Mouse (Mus musculus): ENCODE measurements around the gene U2surp. TPM values are rescaled to one million over a fixed set of nuclear protein-coding genes. Genes with fewer than 3 reads are reported as not detected.
A peak's percentile ranks its signal among the peaks of the same experiment; 100 is the strongest.

U2surp gene
- 124 and 130 TPM in 2 replicates for polyA plus RNA-seq (2016; fragmentation: Nextera tagmentation; extraction: Ambion mirVana)

GRCm38 (mm10) chr9:95511472-95512330 is at the start of gene U2surp:
TSS of gene U2surp (minus strand) at chr9:95511996.
- Histone ChIP-seq H3K27ac (peak within 1 kb of the TSS; percentile 97), H3K9me3 (replicated peaks) (no peaks in the 10 kb centered on the region), H3K4me1 (peaks cover 15% of the 10 kb centered on the region), H3K27me3 (ENCODE audit: low read depth, poor library complexity, severe bottlenecking) (no peaks in the 10 kb centered on the region), H3K36me3 (peaks cover 13% of the 10 kb centered on the region), H3K4me3 (peak within 1 kb of the TSS; percentile 87)
- under 1% methylated on average over 73 of the region's 74 CpGs for WGBS
- peak; percentile 98 for DNase-seq (ENCODE audit: low spot score)

GRCm38 (mm10) chr9:95559936-95560735 is 48.3 kb upstream of the U2surp start:
- DNase-seq (ENCODE audit: low spot score): peak; percentile 65
- 14% methylated on average over 78 of the region's 78 CpGs for WGBS
- H3K4me3 ChIP-seq: peak overlapping the region; percentile 68
- H3K36me3 ChIP-seq: no peaks in the 10 kb centered on the region
- no peaks in the 10 kb centered on the region for H3K9me3 ChIP-seq (replicated peaks)
- peak overlapping the region; percentile 81 for H3K27ac ChIP-seq
- H3K4me1 ChIP-seq: peaks cover 16% of the 10 kb centered on the region
- peaks cover 97% of the 10 kb centered on the region for H3K27me3 ChIP-seq (ENCODE audit: low read depth, poor library complexity, severe bottlenecking)

GRCm38 (mm10) chr9:95559059-95559935 is 47.5 kb upstream of the U2surp start, which contains the start of gene Paqr9:
TSS of gene Paqr9 (plus strand) at chr9:95559657.
- peaks cover 16% of the 10 kb centered on the region for H3K4me1 ChIP-seq
- H3K27ac ChIP-seq: peak within 1 kb of the TSS; percentile 81
- 10% methylated on average over 104 of the region's 118 CpGs for WGBS
- peaks cover 96% of the 10 kb centered on the region for H3K27me3 ChIP-seq (ENCODE audit: low read depth, poor library complexity, severe bottlenecking)
- peak; percentile 67 for DNase-seq (ENCODE audit: low spot score)
- no peaks in the 10 kb centered on the region for H3K9me3 ChIP-seq (replicated peaks)
- no peaks in the 10 kb centered on the region for H3K36me3 ChIP-seq
- peak within 1 kb of the TSS; percentile 68 for H3K4me3 ChIP-seq

- Histone ChIP-seq H3K4me1 (peaks cover 16% of the 10 kb centered on the region), H3K36me3 (no peaks in the 10 kb centered on the region), H3K27ac (no peak overlapping the region), H3K9me3 (replicated peaks) (no peaks in the 10 kb centered on the region), H3K4me3 (peak overlapping the region; percentile 68), H3K27me3 (ENCODE audit: low read depth, poor library complexity, severe bottlenecking) (peaks cover 90% of the 10 kb centered on the region)
- DNase-seq (ENCODE audit: low spot score): no peak
- WGBS: 14% methylated on average over 11 of the region's 11 CpGs
These were observed 46.9 kb upstream of the U2surp start for GRCm38 (mm10) chr9:95558726-95559058.

- no peak for DNase-seq (ENCODE audit: low spot score)
- Histone ChIP-seq H3K36me3 (no peaks in the 10 kb centered on the region), H3K27me3 (ENCODE audit: low read depth, poor library complexity, severe bottlenecking) (peaks cover 80% of the 10 kb centered on the region)
These were observed 45.9 kb upstream of the U2surp start for GRCm38 (mm10) chr9:95557722-95558121.

GRCm38 (mm10) chr9:95556067-95556512 is 44.3 kb upstream of the U2surp start:
- Histone ChIP-seq H3K9me3 (replicated peaks) (no peaks in the 10 kb centered on the region), H3K4me3 (no peak overlapping the region), H3K27ac (no peak overlapping the region), H3K27me3 (ENCODE audit: low read depth, poor library complexity, severe bottlenecking) (peaks cover 64% of the 10 kb centered on the region), H3K36me3 (no peaks in the 10 kb centered on the region), H3K4me1 (peaks cover 21% of the 10 kb centered on the region)
- 87% methylated on average over 4 of the region's 4 CpGs for WGBS
- no peak for DNase-seq (ENCODE audit: low spot score)

More at GRCm38 (mm10) chr9:95557722-95558121, 45.9 kb upstream of the U2surp start:
- Histone ChIP-seq H3K4me3 (no peak overlapping the region), H3K4me1 (peaks cover 16% of the 10 kb centered on the region), H3K27ac (no peak overlapping the region), H3K9me3 (replicated peaks) (no peaks in the 10 kb centered on the region)
- WGBS: 66% methylated on average over 6 of the region's 6 CpGs

GRCm38 (mm10) chr9:95555233-95555740 is 43.5 kb upstream of the U2surp start:
- DNase-seq (ENCODE audit: low spot score): no peak
- Histone ChIP-seq H3K27ac (no peak overlapping the region), H3K4me3 (no peak overlapping the region), H3K27me3 (ENCODE audit: low read depth, poor library complexity, severe bottlenecking) (peaks cover 56% of the 10 kb centered on the region), H3K4me1 (peaks cover 23% of the 10 kb centered on the region), H3K9me3 (replicated peaks) (no peaks in the 10 kb centered on the region), H3K36me3 (no peaks in the 10 kb centered on the region)
- 69% methylated on average over 5 of the region's 5 CpGs for WGBS

GRCm38 (mm10) chr9:95554231-95555221 is 42.7 kb upstream of the U2surp start:
- Histone ChIP-seq H3K9me3 (replicated peaks) (no peaks in the 10 kb centered on the region), H3K36me3 (no peaks in the 10 kb centered on the region), H3K4me3 (no peak overlapping the region), H3K27me3 (ENCODE audit: low read depth, poor library complexity, severe bottlenecking) (peaks cover 48% of the 10 kb centered on the region), H3K4me1 (peaks cover 16% of the 10 kb centered on the region), H3K27ac (no peak overlapping the region)
- no peak for DNase-seq (ENCODE audit: low spot score)
- 87% methylated on average over 18 of the region's 18 CpGs for WGBS

GRCm38 (mm10) chr9:95552175-95552705 is 40.4 kb upstream of the U2surp start:
- no peaks in the 10 kb centered on the region for H3K9me3 ChIP-seq (replicated peaks)
- no peak overlapping the region for H3K27ac ChIP-seq
- WGBS: 86% methylated on average over 10 of the region's 10 CpGs
- no peak overlapping the region for H3K4me3 ChIP-seq
- H3K27me3 ChIP-seq (ENCODE audit: low read depth, poor library complexity, severe bottlenecking): peaks cover 25% of the 10 kb centered on the region
- H3K4me1 ChIP-seq: peaks cover 10% of the 10 kb centered on the region
- H3K36me3 ChIP-seq: no peaks in the 10 kb centered on the region
- DNase-seq (ENCODE audit: low spot score): no peak

GRCm38 (mm10) chr9:95550856-95551774 is 39.3 kb upstream of the U2surp start:
- peaks cover 10% of the 10 kb centered on the region for H3K4me1 ChIP-seq
- no peak for DNase-seq (ENCODE audit: low spot score)
- no peak overlapping the region for H3K4me3 ChIP-seq
- WGBS: 63% methylated on average over 9 of the region's 9 CpGs
- H3K27ac ChIP-seq: no peak overlapping the region
- no peaks in the 10 kb centered on the region for H3K9me3 ChIP-seq (replicated peaks)
- H3K27me3 ChIP-seq (ENCODE audit: low read depth, poor library complexity, severe bottlenecking): peaks cover 14% of the 10 kb centered on the region
- H3K36me3 ChIP-seq: no peaks in the 10 kb centered on the region

Data from limb, embryonic 10.5 days (tissue).